Mouse (Mus musculus) megakaryocyte, embryonic 14.5 days (primary cell): ENCODE measurements at regions not wholly inside any gene's neighbourhood (a gene's known extent, or its start where the extent isn't known, plus 50 kb on each side); places are given as distances from the start of the nearest gene placed in this dataset.

Experiments used
- FLI1 ChIP-seq: IDR thresholded peaks from 2 replicates; pipeline ENCODE4 v1.6.1; 2012; ENCODE audit warnings: low read length, inconsistent platforms, mixed read lengths
- GATA1 ChIP-seq: IDR thresholded peaks from 3 replicates; pipeline ENCODE4 v1.6.1; 2012; ENCODE audit warnings: mixed read lengths, low read length, inconsistent platforms, borderline replicate concordance

GRCm38 (mm10) chr2:131418130-131418529 is 65.4 kb upstream of the Rnf24 start:
- no peak for TF ChIP-seq GATA1
- no peak for TF ChIP-seq FLI1
